18 mouse cellular contexts compared by ENCODE assay signal in the genomic region with DNA sequence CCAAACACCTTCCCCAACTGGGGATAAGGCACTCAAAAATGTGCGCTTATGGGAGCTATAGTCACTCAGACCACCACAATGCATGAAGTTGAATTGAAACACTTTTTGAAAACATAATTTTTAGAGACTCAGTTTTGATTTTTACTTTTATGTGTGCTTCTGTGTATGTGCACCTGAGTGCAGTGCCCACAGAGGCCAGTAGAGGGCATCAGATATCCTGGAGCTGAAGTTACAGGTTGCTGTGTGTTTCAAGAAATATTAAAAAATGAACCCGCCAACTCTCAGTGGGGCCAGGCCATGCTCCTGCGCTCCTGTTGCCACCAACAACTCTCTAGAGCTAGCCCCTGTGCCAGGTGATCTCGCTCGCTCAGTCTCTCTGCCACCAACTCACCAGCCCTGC. TPM values are rescaled to one million over a fixed set of nuclear protein-coding genes. Genes with fewer than 3 reads are reported as not detected.
DNase-seq lines count a peak whose midpoint lies in the region; ATAC-seq and TF ChIP-seq lines count a peak whose summit lies in the region.
"Had no signal": no experiment of that assay in that cellular context is flagged by ENCODE, and none has a peak within 500 bp of the region (broad histone marks: within the 10 kb centered on the region; RNA-seq: fewer than 3 reads in every experiment).

No protein-coding gene starts in this region.

- H3K36me3 ChIP-seq in stomach, postnatal 0 days (ENCODE audit: control insufficient read depth, insufficient read depth, low read length) = no peaks in the 10 kb centered on the region
- H3K36me3 ChIP-seq in forebrain, postnatal 0 days (ENCODE audit: insufficient read depth) = no peaks in the 10 kb centered on the region
- H3K36me3 ChIP-seq: embryonic facial prominence, embryonic 10.5 days; lung, embryonic 15.5 days had no signal

- no peak for ATAC-seq in stomach, postnatal 0 days (ENCODE audit: low FRiP score, low TSS enrichment)
- no peak for ATAC-seq in forebrain, postnatal 0 days
- ATAC-seq: hindbrain, postnatal 0 days had no signal

- no peaks in the 10 kb centered on the region for H3K4me1 ChIP-seq in stomach, postnatal 0 days (replicated peaks; ENCODE audit: control insufficient read depth, insufficient read depth)
- no peaks in the 10 kb centered on the region for H3K4me1 ChIP-seq in forebrain, postnatal 0 days (ENCODE audit: insufficient read depth)
- H3K4me1 ChIP-seq: embryonic facial prominence, embryonic 10.5 days; lung, embryonic 15.5 days had no signal

- H3K27ac ChIP-seq in layer of hippocampus, adult 2 months = no peak overlapping the region
- no peak overlapping the region for H3K27ac ChIP-seq in stomach, postnatal 0 days (replicated peaks)
- H3K27ac ChIP-seq in forebrain, postnatal 0 days (ENCODE audit: low read depth, low read length) = no peak overlapping the region
- H3K27ac ChIP-seq: embryonic facial prominence, embryonic 10.5 days; hindbrain, postnatal 0 days; lung, embryonic 15.5 days had no signal

- H3K9ac ChIP-seq in stomach, postnatal 0 days (ENCODE audit: low read length) = no peak overlapping the region
- H3K9ac ChIP-seq in forebrain, postnatal 0 days = no peak overlapping the region
- H3K9ac ChIP-seq: lung, embryonic 15.5 days had no signal

- intact Hi-C loops in heart, postnatal 25 days (cut with DNase I) = loop anchor here (5.0 kb wide), 1 partner anchor 180 kb away; a partner anchor contains a TSS

- TF ChIP-seq CTCF in layer of hippocampus, adult 2 months (conservative IDR thresholded peaks at IDR 0.05) = peak; percentile 50
- peak; percentile 38 for TF ChIP-seq CTCF in stomach, postnatal 0 days (IDR thresholded peaks at IDR 0.05; ENCODE audit: low read depth)
- no peak for TF ChIP-seq CTCF in forebrain, postnatal 0 days (IDR thresholded peaks at IDR 0.05; ENCODE audit: low read depth)

- no peak overlapping the region for H3K4me3 ChIP-seq in layer of hippocampus, adult 2 months
- H3K4me3 ChIP-seq in stomach, postnatal 0 days (ENCODE audit: low read depth, low read length) = no peak overlapping the region
- H3K4me3 ChIP-seq in forebrain, postnatal 0 days (ENCODE audit: low read depth, low read length) = no peak overlapping the region
- H3K4me3 ChIP-seq: embryonic facial prominence, embryonic 10.5 days; erythroblast, embryonic 14.5 days; lung, embryonic 15.5 days; megakaryocyte, embryonic 14.5 days had no signal

- H3K27me3 ChIP-seq in stomach, postnatal 0 days (ENCODE audit: control insufficient read depth, insufficient read depth, low read length) = no peaks in the 10 kb centered on the region
- H3K27me3 ChIP-seq in forebrain, postnatal 0 days (ENCODE audit: insufficient read depth, low read length) = no peaks in the 10 kb centered on the region
- H3K27me3 ChIP-seq: lung, embryonic 15.5 days had no signal

- TF ChIP-seq EP300 in stomach, postnatal 0 days (optimal IDR thresholded peaks at IDR 0.05) = no peak

- H3K9me3 ChIP-seq in stomach, postnatal 0 days (ENCODE audit: control insufficient read depth, low read length) = 0 out of 2 replicates have a peak, but pooled peaks cover 4% of the 10 kb centered on the region
- no peaks in the 10 kb centered on the region for H3K9me3 ChIP-seq in forebrain, postnatal 0 days (ENCODE audit: low read length)

- DNase-seq in layer of hippocampus, adult 2 months (ENCODE audit: low spot score in 2 of 2) = no peak
- DNase-seq in layer of hippocampus, postnatal 14 days (ENCODE audit: low spot score in 2 of 2) = no peak
- peak; percentile 23 for DNase-seq in thymus, postnatal 0 days (ENCODE audit: low spot score)
- DNase-seq in thymus, postnatal 25 days = no peak
- peak; percentile 33 for DNase-seq in R1 (ENCODE audit: low read depth, low spot score)
- no peak for DNase-seq in stomach, postnatal 0 days (ENCODE audit: low spot score)
- DNase-seq in forebrain, postnatal 0 days = no peak
- DNase-seq in heart, postnatal 25 days (ENCODE audit: low spot score) = no peak
- DNase-seq: adrenal gland, postnatal 10 days; cerebellum, adult 8-10 months; gastrocnemius, postnatal 10 days; heart, postnatal 36 days had no signal

- H3K4me2 ChIP-seq in stomach, postnatal 0 days (replicated peaks; ENCODE audit: low read depth) = no peak overlapping the region
- H3K4me2 ChIP-seq in forebrain, postnatal 0 days (ENCODE audit: low read depth) = no peak overlapping the region
- H3K4me2 ChIP-seq: heart, embryonic 11.5 days; lung, embryonic 15.5 days had no signal

- 92% methylated on average over 5 of the region's 5 CpGs for WGBS in stomach, postnatal 0 days
- WGBS in forebrain, postnatal 0 days = 94% methylated on average over 5 of the region's 5 CpGs

RNA-seq across cellular contexts. Expression of a gene that starts 14.8 kb away (rescaled TPM):
- 1 to 10 TPM; 3.3 to 3.4 TPM for total RNA-seq in layer of hippocampus, adult 2 months (2021)
- 1 to 10 TPM; 2.8 to 3.2 TPM for total RNA-seq in layer of hippocampus, postnatal 14 days (2021)
- 81.6 and 87.3 TPM in 2 replicates for polyA plus RNA-seq in thymus, postnatal 0 days (2015; fragmentation: Nextera tagmentation; extraction: Ambion mirVana)
- polyA plus RNA-seq in stomach, postnatal 0 days (2015; fragmentation: Nextera tagmentation; extraction: Ambion mirVana) = 7.0 and 8.3 TPM in 2 replicates
- total RNA-seq in forebrain, postnatal 0 days (2014; rRNA removed) = 5.2 and 7.5 TPM in 2 replicates
- polyA plus RNA-seq in forebrain, postnatal 0 days (2015; fragmentation: Nextera tagmentation; extraction: Ambion mirVana) = 4.6 and 5.0 TPM in 2 replicates
- total RNA-seq in heart, postnatal 25 days (2021) = 1 to 10 TPM; 3.9 to 5.5 TPM

RNA-seq across cellular contexts. Expression of a gene that starts 15.0 kb away (rescaled TPM):
- total RNA-seq in layer of hippocampus, adult 2 months (2021) = 1 to 10 TPM; 2.1 to 3.6 TPM
- 1 to 10 TPM; 1.1 to 1.8 TPM for total RNA-seq in layer of hippocampus, postnatal 14 days (2021)
- polyA plus RNA-seq in thymus, postnatal 0 days (2015; fragmentation: Nextera tagmentation; extraction: Ambion mirVana) = 251 and 261 TPM in 2 replicates
- polyA plus RNA-seq in stomach, postnatal 0 days (2015; fragmentation: Nextera tagmentation; extraction: Ambion mirVana) = 11.9 and 12.8 TPM in 2 replicates
- 1.2 and 1.9 TPM in 2 replicates for total RNA-seq in forebrain, postnatal 0 days (2014; rRNA removed)
- 2.0 and 2.3 TPM in 2 replicates for polyA plus RNA-seq in forebrain, postnatal 0 days (2015; fragmentation: Nextera tagmentation; extraction: Ambion mirVana)
- 1 to 10 TPM; 5.4 to 8.5 TPM for total RNA-seq in heart, postnatal 25 days (2021)

RNA-seq across cellular contexts. Expression of a gene that starts 19.7 kb away (rescaled TPM):
- 1 to 10 TPM; 1.8 to 2.5 TPM for total RNA-seq in layer of hippocampus, adult 2 months (2021)
- under 1 TPM; 0.65 to 0.98 TPM for total RNA-seq in layer of hippocampus, postnatal 14 days (2021)
- 39.8 and 42.2 TPM in 2 replicates for polyA plus RNA-seq in thymus, postnatal 0 days (2015; fragmentation: Nextera tagmentation; extraction: Ambion mirVana)
- polyA plus RNA-seq in stomach, postnatal 0 days (2015; fragmentation: Nextera tagmentation; extraction: Ambion mirVana) = 2.1 and 2.6 TPM in 2 replicates
- total RNA-seq in forebrain, postnatal 0 days (2014; rRNA removed) = 0.62 and 2.8 TPM in 2 replicates
- polyA plus RNA-seq in forebrain, postnatal 0 days (2015; fragmentation: Nextera tagmentation; extraction: Ambion mirVana) = 1.5 and 1.7 TPM in 2 replicates
- 1 to 10 TPM; 1.1 to 1.3 TPM for total RNA-seq in heart, postnatal 25 days (2021)
- polyA plus RNA-seq: erythroblast, embryonic 14.5 days had no signal

RNA-seq across cellular contexts. Expression of a gene that starts 25.0 kb away (rescaled TPM):
- 1 to 10 TPM; 2.7 TPM for total RNA-seq in layer of hippocampus, adult 2 months (2021)
- total RNA-seq in layer of hippocampus, postnatal 14 days (2021) = 1 to 10 TPM; 2.5 to 2.6 TPM
- polyA plus RNA-seq in thymus, postnatal 0 days (2015; fragmentation: Nextera tagmentation; extraction: Ambion mirVana) = 875 and 899 TPM in 2 replicates
- polyA plus RNA-seq in stomach, postnatal 0 days (2015; fragmentation: Nextera tagmentation; extraction: Ambion mirVana) = 15.5 and 16.2 TPM in 2 replicates
- total RNA-seq in forebrain, postnatal 0 days (2014; rRNA removed) = 1.5 and 2.9 TPM in 2 replicates
- polyA plus RNA-seq in forebrain, postnatal 0 days (2015; fragmentation: Nextera tagmentation; extraction: Ambion mirVana) = 4.8 and 7.2 TPM in 2 replicates
- total RNA-seq in heart, postnatal 25 days (2021) = 10 to 100 TPM in 1 of 2 experiments, 1 to 10 TPM in 1; 9.7 to 11.8 TPM

RNA-seq across cellular contexts. Expression of a gene that starts 29.4 kb away (rescaled TPM):
- under 1 TPM; 0.77 to 0.96 TPM for total RNA-seq in layer of hippocampus, adult 2 months (2021)
- 1 to 10 TPM in 1 of 2 experiments, under 1 TPM in 1; 0.55 to 1.0 TPM for total RNA-seq in layer of hippocampus, postnatal 14 days (2021)
- polyA plus RNA-seq in thymus, postnatal 0 days (2015; fragmentation: Nextera tagmentation; extraction: Ambion mirVana) = 57.8 and 62.9 TPM in 2 replicates
- polyA plus RNA-seq in stomach, postnatal 0 days (2015; fragmentation: Nextera tagmentation; extraction: Ambion mirVana) = 0.45 and 0.53 TPM in 2 replicates
- 2.2 and 2.4 TPM in 2 replicates for total RNA-seq in forebrain, postnatal 0 days (2014; rRNA removed)
- 0.72 and 1.0 TPM in 2 replicates for polyA plus RNA-seq in forebrain, postnatal 0 days (2015; fragmentation: Nextera tagmentation; extraction: Ambion mirVana)
- total RNA-seq in heart, postnatal 25 days (2021) = 1 to 10 TPM in 1 of 2 experiments, under 1 TPM in 1; 0.91 to 1.6 TPM
- polyA plus RNA-seq: erythroblast, embryonic 14.5 days; heart, embryonic 11.5 days had no signal

Comparison
In these comparisons a context has a peak if more than half of its experiments do, and no peak if none do; other contexts are left out.
1. DNase-seq: peak in thymus, postnatal 0 days (single experiment) and R1 (single experiment); none in layer of hippocampus, adult 2 months (0 of 2), layer of hippocampus, postnatal 14 days (0 of 2), thymus, postnatal 25 days (single experiment), stomach, postnatal 0 days (single experiment), forebrain, postnatal 0 days (single experiment) and heart, postnatal 25 days (single experiment).